Mouse (Mus musculus) heart, postnatal 0 days (tissue): ENCODE results near the gene Tex35.

Experiments
- CTCF ChIP-seq: IDR thresholded peaks from 2 replicates; pipeline ENCODE4 v1.5.1; 2016; ENCODE audit warnings: antibody characterized with exemption, control low read depth, low read depth
- EP300 ChIP-seq: IDR thresholded peaks from 2 replicates; pipeline ENCODE4 v1.6.1; 2016; ENCODE audit warnings: antibody characterized with exemption, low read depth

- TF ChIP-seq CTCF (no peak), EP300 (no peak)
These were observed 7.2 kb downstream of the Tex35 start for GRCm38 (mm10) chr1:157101122-157101865.
